Mouse (Mus musculus): ENCODE results near the gene Cpt1a. TPM values are rescaled to one million over a fixed set of nuclear protein-coding genes. Genes with fewer than 3 reads are reported as not detected.

Cpt1a gene
- 43.6 and 79.4 TPM in 2 replicates for total RNA-seq (2014; rRNA removed; ENCODE audit: low replicate concordance)
- 43.9 and 49.8 TPM in 2 replicates for polyA plus RNA-seq (2015; fragmentation: Nextera tagmentation; extraction: Ambion mirVana)

DNA sequence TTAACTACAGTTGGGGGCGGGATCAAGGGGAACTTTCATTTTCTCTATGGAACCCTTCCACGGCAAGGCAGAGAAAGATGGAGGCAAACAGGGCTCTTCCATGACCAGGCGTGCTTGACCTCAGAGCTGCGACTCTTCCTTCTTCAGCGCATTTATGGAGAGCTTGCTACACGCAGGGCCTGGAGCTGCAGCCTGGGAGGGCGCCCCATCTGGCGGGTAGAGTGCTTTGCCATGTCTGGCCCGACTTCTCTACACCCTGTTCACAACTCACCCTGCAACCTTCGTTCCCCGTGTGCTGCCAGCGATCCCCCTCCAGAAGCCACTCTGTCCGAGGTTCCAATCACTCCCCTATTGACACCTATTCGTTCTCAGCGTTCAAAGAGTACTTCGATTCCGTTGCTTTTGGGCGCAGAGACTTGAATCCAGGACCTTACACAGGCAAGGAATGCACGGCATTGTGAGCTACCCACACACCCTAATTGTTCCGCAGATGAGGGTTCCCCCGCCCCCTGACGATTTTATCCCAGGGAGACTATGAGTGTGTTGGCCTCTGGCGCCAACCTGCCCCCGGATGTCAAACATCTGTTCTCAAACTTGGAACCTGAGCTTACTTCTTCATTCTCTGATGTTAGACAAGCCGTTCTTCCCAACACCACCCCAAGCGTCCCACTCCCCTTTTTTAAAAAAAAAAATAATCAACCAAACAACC, at the start of gene Cpt1a:
Gene Cpt1a (plus strand): TSS at position 74 of the 709 bp plus-strand sequence.
- Histone ChIP-seq H3K27ac (ENCODE audit: low read depth) (peak within 1 kb of the TSS; percentile 98), H3K27me3 (ENCODE audit: control insufficient read depth, insufficient read depth, low read length) (no peaks in the 10 kb centered on the region), H3K4me2 (ENCODE audit: low read depth, low read length) (peak within 1 kb of the TSS; percentile 93), H3K36me3 (replicated peaks; ENCODE audit: control insufficient read depth, insufficient read depth, low read length) (no peaks in the 10 kb centered on the region), H3K9ac (replicated peaks; ENCODE audit: low read depth, low read length) (peak within 1 kb of the TSS; percentile 77), H3K4me3 (ENCODE audit: low read depth, low read length) (peak within 1 kb of the TSS; percentile 82), H3K9me3 (replicated peaks; ENCODE audit: control insufficient read depth, low read length) (no peaks in the 10 kb centered on the region), H3K4me1 (ENCODE audit: control insufficient read depth, insufficient read depth) (peaks cover 21% of the 10 kb centered on the region)
- ATAC-seq (ENCODE audit: insufficient read depth, low read depth) (peak; percentile 15), DNase-seq (ENCODE audit: low spot score) (peak; percentile 60)
- peak; percentile 43 for TF ChIP-seq CTCF (IDR thresholded peaks at IDR 0.05; ENCODE audit: low read depth)
- no peak for TF ChIP-seq EP300 (IDR thresholded peaks at IDR 0.05; ENCODE audit: low read depth)
- WGBS = 2% methylated on average over 26 of the region's 26 CpGs

DNA sequence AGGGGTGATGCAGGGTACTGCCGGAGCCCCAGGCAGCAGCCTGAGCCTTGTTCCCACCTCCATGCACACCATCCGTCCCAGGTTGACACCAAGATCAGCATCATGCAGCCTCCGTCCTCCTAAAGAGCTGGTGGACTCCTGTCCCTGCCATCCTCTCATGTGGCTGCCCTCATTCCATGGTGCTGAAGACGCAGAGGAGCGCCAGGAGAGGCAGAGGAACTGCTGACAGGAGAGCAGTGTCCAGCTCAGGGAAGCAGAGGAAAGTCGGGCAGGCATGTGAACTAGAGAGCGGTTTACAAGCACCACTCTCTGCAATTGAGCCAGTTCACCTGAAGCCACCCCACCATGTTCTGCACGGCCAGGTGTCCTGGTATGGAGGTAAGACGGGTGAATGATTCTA, 48.8 kb upstream of the Cpt1a start:
- Histone ChIP-seq H3K4me2 (ENCODE audit: low read depth, low read length) (no peak overlapping the region), H3K4me1 (ENCODE audit: control insufficient read depth, insufficient read depth) (no peaks in the 10 kb centered on the region), H3K9ac (replicated peaks; ENCODE audit: low read depth, low read length) (no peak overlapping the region), H3K27me3 (ENCODE audit: control insufficient read depth, insufficient read depth, low read length) (no peaks in the 10 kb centered on the region), H3K36me3 (replicated peaks; ENCODE audit: control insufficient read depth, insufficient read depth, low read length) (peaks cover 92% of the 10 kb centered on the region), H3K27ac (ENCODE audit: low read depth) (no peak overlapping the region), H3K4me3 (ENCODE audit: low read depth, low read length) (no peak overlapping the region), H3K9me3 (replicated peaks; ENCODE audit: control insufficient read depth, low read length) (no peaks in the 10 kb centered on the region)
- WGBS = 85% methylated on average over 9 of the region's 9 CpGs
- no peak for TF ChIP-seq EP300 (IDR thresholded peaks at IDR 0.05; ENCODE audit: low read depth)
- TF ChIP-seq CTCF (IDR thresholded peaks at IDR 0.05; ENCODE audit: low read depth) = no peak
- DNase-seq (ENCODE audit: low spot score) = no peak
- no peak for ATAC-seq (ENCODE audit: insufficient read depth, low read depth)

DNA sequence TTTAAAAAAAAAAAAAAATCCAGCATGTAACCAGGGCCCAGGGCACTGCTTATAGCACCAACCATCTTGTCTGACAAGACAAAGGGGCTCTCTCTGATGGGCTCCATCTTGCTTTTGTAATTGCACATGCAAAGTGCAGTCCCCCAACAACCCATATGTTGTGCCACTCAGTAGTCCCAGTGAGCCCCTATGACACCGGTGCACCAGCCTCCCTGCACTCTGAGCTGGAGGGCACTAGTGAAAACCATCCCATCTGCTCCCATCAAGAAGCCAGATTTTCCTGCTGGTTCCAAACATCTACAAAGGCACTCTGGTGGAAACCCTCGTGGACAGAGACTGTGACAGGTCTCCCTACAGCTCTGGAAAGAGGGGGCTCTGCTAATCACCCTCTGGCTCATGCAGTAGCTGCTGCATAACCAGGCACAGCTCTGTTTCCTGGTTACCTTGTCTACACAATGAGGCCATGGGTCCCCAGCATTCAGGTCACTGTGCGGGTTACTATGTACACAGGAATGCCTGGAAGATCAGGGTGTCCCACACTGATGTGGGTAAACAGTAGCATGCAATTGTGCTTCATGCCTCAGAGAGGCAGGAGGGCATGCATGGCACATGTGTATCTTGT, 46.3 kb upstream of the Cpt1a start:
- ATAC-seq (ENCODE audit: insufficient read depth, low read depth) (no peak), DNase-seq (ENCODE audit: low spot score) (no peak)
- no peaks in the 10 kb centered on the region for H3K9me3 ChIP-seq (replicated peaks; ENCODE audit: control insufficient read depth, low read length)
- TF ChIP-seq EP300 (IDR thresholded peaks at IDR 0.05; ENCODE audit: low read depth) = no peak
- no peak for TF ChIP-seq CTCF (IDR thresholded peaks at IDR 0.05; ENCODE audit: low read depth)
- no peak overlapping the region for H3K4me2 ChIP-seq (ENCODE audit: low read depth, low read length)
- H3K9ac ChIP-seq (replicated peaks; ENCODE audit: low read depth, low read length) = no peak overlapping the region
- H3K27me3 ChIP-seq (ENCODE audit: control insufficient read depth, insufficient read depth, low read length) = no peaks in the 10 kb centered on the region
- peaks cover 82% of the 10 kb centered on the region for H3K36me3 ChIP-seq (replicated peaks; ENCODE audit: control insufficient read depth, insufficient read depth, low read length)
- H3K4me3 ChIP-seq (ENCODE audit: low read depth, low read length) = no peak overlapping the region
- 88% methylated on average over 3 of the region's 3 CpGs for WGBS
- H3K27ac ChIP-seq (ENCODE audit: low read depth) = no peak overlapping the region
- no peaks in the 10 kb centered on the region for H3K4me1 ChIP-seq (ENCODE audit: control insufficient read depth, insufficient read depth)

DNA sequence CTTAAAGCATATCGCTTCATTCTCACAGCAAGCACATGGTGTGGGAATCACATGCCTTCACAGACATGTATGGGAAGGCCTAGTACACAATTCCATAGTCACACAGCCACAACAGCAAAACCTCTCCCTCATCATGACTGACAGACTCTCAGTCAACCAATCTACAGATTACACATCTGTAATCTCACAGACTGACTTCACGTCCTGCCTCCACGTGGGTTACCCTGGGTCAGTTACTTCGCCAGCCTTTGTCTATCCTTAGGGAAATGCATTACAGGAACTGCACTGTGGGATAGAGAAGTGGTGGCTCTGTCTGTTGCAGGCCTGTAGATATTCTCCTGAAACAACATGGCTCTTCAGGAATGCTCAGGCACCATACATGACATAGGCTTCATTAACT, 40.2 kb upstream of the Cpt1a start:
- 55% methylated on average over 4 of the region's 4 CpGs for WGBS
- H3K27ac ChIP-seq (ENCODE audit: low read depth) = no peak overlapping the region
- peaks cover 16% of the 10 kb centered on the region for H3K4me1 ChIP-seq (ENCODE audit: control insufficient read depth, insufficient read depth)
- peaks cover 36% of the 10 kb centered on the region for H3K36me3 ChIP-seq (replicated peaks; ENCODE audit: control insufficient read depth, insufficient read depth, low read length)
- no peaks in the 10 kb centered on the region for H3K27me3 ChIP-seq (ENCODE audit: control insufficient read depth, insufficient read depth, low read length)
- TF ChIP-seq EP300 (IDR thresholded peaks at IDR 0.05; ENCODE audit: low read depth) = no peak
- no peak for TF ChIP-seq CTCF (IDR thresholded peaks at IDR 0.05; ENCODE audit: low read depth)
- no peak for ATAC-seq (ENCODE audit: insufficient read depth, low read depth)
- H3K4me3 ChIP-seq (ENCODE audit: low read depth, low read length) = peak overlapping the region; percentile 78
- DNase-seq (ENCODE audit: low spot score) = no peak
- no peaks in the 10 kb centered on the region for H3K9me3 ChIP-seq (replicated peaks; ENCODE audit: control insufficient read depth, low read length)
- H3K9ac ChIP-seq (replicated peaks; ENCODE audit: low read depth, low read length) = peak overlapping the region; percentile 80
- H3K4me2 ChIP-seq (ENCODE audit: low read depth, low read length) = peak overlapping the region; percentile 90

DNA sequence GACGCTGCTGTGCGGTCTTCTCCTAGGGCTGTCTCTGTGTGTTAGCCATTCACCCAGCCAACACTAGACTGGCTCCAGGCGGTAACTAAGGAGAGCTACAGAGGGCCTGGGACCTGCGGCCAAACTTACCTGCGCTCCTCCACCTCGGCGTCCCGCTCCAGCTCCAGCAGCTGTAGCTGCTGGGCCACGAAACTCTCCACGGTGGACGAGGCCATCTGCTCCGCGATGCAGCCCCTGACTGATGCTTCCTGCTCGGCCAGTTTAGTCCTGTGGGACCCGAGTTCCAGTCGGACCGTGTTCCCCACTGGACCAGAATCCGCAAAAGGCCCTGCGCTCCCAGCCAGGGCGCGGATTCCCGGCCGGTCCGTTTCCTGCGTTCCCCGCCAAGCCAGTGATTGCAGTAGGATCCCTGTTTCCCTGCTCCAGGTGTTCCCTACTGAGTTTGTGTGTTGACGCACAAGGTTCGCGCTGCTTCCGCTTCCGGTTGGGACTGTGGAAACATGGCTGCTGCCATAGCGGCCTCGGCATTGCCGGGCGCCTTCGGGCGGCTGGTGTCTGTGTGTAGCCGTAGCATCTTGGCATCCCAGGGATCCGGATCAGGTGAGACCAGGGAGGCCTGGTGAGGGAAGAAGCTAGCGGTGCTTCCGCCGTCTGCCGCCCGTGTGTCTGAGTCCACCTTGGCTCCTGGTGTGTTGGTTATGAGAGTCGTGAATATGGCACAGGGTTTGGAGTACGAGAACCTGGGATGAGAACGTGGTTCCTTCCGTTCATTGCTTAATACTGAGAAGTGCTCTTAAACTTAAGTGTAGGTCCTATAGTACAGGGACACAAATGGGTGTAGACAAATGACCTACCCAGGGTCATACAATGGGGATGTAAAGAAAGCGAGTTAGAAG, 39.3 kb upstream of the Cpt1a start, which contains the start of the genes Mrpl21 and Ighmbp2:
Gene Mrpl21 (plus strand): TSS at position 330 of the 896 bp plus-strand sequence.
Gene Ighmbp2 (minus strand): TSS at position 446 of the 896 bp plus-strand sequence.
- under 1% methylated on average over 49 of the region's 49 CpGs for WGBS
- peak; percentile 94 for ATAC-seq (ENCODE audit: insufficient read depth, low read depth)

More for the DNA sequence above, 39.3 kb upstream of the Cpt1a start, which contains the start of the genes Mrpl21 and Ighmbp2:
- DNase-seq (ENCODE audit: low spot score) = peak; percentile 89
- Histone ChIP-seq H3K4me3 (ENCODE audit: low read depth, low read length) (peak within 1 kb of the TSS; percentile 78), H3K27ac (ENCODE audit: low read depth) (peak within 1 kb of the TSS; percentile 11), H3K36me3 (replicated peaks; ENCODE audit: control insufficient read depth, insufficient read depth, low read length) (peaks cover 35% of the 10 kb centered on the region), H3K4me2 (ENCODE audit: low read depth, low read length) (peak within 1 kb of the TSS; percentile 90), H3K9ac (replicated peaks; ENCODE audit: low read depth, low read length) (peak within 1 kb of the TSS; percentile 80), H3K9me3 (replicated peaks; ENCODE audit: control insufficient read depth, low read length) (no peaks in the 10 kb centered on the region), H3K4me1 (ENCODE audit: control insufficient read depth, insufficient read depth) (peaks cover 16% of the 10 kb centered on the region), H3K27me3 (ENCODE audit: control insufficient read depth, insufficient read depth, low read length) (no peaks in the 10 kb centered on the region)
- no peak for TF ChIP-seq CTCF (IDR thresholded peaks at IDR 0.05; ENCODE audit: low read depth)
- TF ChIP-seq EP300 (IDR thresholded peaks at IDR 0.05; ENCODE audit: low read depth) = 0 out of 2 replicates have a peak, but pooled peaks have one; percentile 27
